Mouse (Mus musculus) bone marrow macrophage, adult 2 months (primary cell): ENCODE results near the gene Cav1.

Experiments
- CTCF ChIP-seq: IDR thresholded peaks from 2 replicates; pipeline ENCODE4 v1.5.1; 2012; ENCODE audit warnings: low read depth, mild to moderate bottlenecking, low read length, moderate library complexity
- POLR2A ChIP-seq: IDR thresholded peaks from 2 replicates; pipeline ENCODE4 v1.6.1; 2012; ENCODE audit warnings: mild to moderate bottlenecking, low read depth, low read length, borderline replicate concordance

DNA sequence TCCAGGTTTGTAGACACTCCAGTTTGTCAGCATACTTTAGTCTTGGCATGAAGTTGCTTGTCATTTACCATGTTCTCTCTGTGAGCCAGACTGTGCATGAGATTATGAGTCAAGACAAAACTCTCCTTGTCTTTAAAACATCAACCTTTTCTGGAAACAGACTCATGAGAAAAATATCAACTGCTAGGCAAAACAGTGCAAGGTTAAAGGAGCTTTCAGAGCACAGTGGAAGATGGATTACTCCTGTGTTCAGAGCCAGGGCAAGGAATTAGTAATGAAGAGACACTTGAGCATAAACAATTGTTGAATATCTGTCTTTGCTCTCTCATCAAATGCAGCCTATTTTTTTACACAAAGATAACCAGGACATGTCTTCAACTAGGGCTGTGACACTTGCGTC, 47.2 kb upstream of the Cav1 start:
- TF ChIP-seq CTCF = no peak
- TF ChIP-seq POLR2A = no peak
